Mouse (Mus musculus) cortical plate, adult 2 months (tissue): ENCODE measurements around the gene Ddc.

Experiments
- CTCF ChIP-seq: fragments of 200-500 bp; IDR thresholded peaks from 2 replicates; pipeline ENCODE4 v1.5.1; 2011; ENCODE audit warnings: mild to moderate bottlenecking, control low read depth, low read length; ENCODE audit not compliant: insufficient read depth; ENCODE audit errors: extremely low read depth
- POLR2A ChIP-seq: fragments of 200-500 bp; IDR thresholded peaks from 2 replicates; pipeline ENCODE4 v1.6.1; 2011; ENCODE audit warnings: mild to moderate bottlenecking, low read length, control low read depth; ENCODE audit not compliant: insufficient read depth; ENCODE audit errors: extremely low read depth

GRCm38 (mm10) chr11:11939611-11940010 is 41.7 kb upstream of the Ddc start:
- TF ChIP-seq CTCF (no peak), POLR2A (no peak)
